Comparison of ENCODE assay signal across 8 mouse cellular contexts in the genomic region with DNA sequence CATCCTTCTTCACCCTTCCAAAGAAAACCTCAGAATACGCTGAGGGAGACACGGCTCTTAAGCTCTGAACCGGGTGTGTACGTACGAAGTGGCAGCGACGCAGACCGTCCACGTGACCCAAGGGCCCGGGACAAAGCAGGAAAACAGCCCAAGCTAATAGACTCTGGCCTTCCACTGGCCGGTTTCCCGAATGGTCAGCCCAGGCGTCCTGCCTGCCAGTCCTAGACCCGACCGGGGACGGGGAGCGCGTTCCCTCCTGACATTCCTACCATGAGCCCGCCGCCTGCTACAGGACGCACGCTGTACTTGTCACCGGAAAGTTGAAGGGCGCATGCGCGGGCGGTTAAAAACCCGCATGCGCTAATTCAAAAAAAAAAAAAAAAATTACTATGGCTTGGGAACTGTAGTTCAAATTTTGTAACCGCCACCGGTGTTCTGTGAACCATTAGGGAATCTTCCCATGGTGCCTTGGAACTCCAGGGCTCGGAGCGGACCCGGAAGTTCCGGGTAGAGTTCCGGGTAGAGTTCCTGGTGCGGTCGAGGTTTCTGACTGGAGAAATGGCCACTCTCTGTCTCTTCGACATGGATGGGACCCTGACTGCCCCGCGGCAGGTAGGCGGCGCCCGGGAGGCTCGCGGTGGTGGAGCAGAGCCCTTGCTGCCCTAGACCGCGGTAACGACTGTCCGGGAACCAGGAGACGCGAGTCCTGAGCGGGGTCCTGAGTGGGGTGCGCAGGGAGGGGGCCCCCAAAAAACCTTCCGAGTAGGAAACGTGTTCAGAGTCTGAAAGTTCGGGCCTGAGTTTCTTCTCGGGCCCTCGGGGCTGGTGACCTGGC. TPM values are rescaled to one million over a fixed set of nuclear protein-coding genes. Genes with fewer than 3 reads are reported as not detected.
DNase-seq lines count a peak whose midpoint lies in the region; ATAC-seq and TF ChIP-seq lines count a peak whose summit lies in the region.

Gene Pmm2 (plus strand): TSS at position 458 of the 835 bp plus-strand sequence.
Gene Tmem186 (minus strand): TSS at position 496 of the 835 bp plus-strand sequence.

- ATAC-seq in G1E (ENCODE audit: extremely low read depth, insufficient number of reproducible peaks, low FRiP score, poor library complexity, severe bottlenecking), result peak; percentile 74
- peak; percentile 96 for ATAC-seq in forebrain, embryonic 16.5 days
- ATAC-seq in lung, embryonic 14.5 days (ENCODE audit: insufficient read depth), result peak; percentile 94

- H3K9me3 ChIP-seq in G1E (replicated peaks), result no peaks in the 10 kb centered on the region
- no peaks in the 10 kb centered on the region for H3K9me3 ChIP-seq in forebrain, embryonic 16.5 days (ENCODE audit: control insufficient read depth, low read length)
- no peaks in the 10 kb centered on the region for H3K9me3 ChIP-seq in lung, embryonic 14.5 days (ENCODE audit: low read depth, low read length)

- peak; percentile 54; the same call in 1 of the 2 replicates for TF ChIP-seq POLR2A in olfactory bulb, adult 2 months (IDR thresholded peaks at IDR 0.05; ENCODE audit: insufficient read depth, low read depth, low read length)
- peak; percentile 41 for TF ChIP-seq POLR2A in thymus, adult 2 months (IDR thresholded peaks at IDR 0.05; ENCODE audit: control insufficient read depth, extremely low read depth, insufficient read depth, low read length, poor library complexity)

- H3K36me3 ChIP-seq in G1E (replicated peaks), result peaks cover 74% of the 10 kb centered on the region
- peaks cover 2% of the 10 kb centered on the region; the same call in 1 of the 2 replicates for H3K36me3 ChIP-seq in forebrain, embryonic 16.5 days (ENCODE audit: control insufficient read depth, insufficient read depth)
- H3K36me3 ChIP-seq in lung, embryonic 14.5 days (ENCODE audit: insufficient read depth), result peaks cover 32% of the 10 kb centered on the region
- H3K36me3 ChIP-seq in thymus, adult 2 months (ENCODE audit: control insufficient read depth, insufficient read depth, low read length), result no peaks in the 10 kb centered on the region; the same call in 1 of the 2 replicates

- peak within 1 kb of the TSS; percentile 82 for H3K27ac ChIP-seq in forebrain, embryonic 16.5 days (ENCODE audit: low read length)
- H3K27ac ChIP-seq in layer of hippocampus, adult 2 months, result peak within 1 kb of the TSS; percentile 92
- peak within 1 kb of the TSS; percentile 90 for H3K27ac ChIP-seq in lung, embryonic 14.5 days (ENCODE audit: low read depth)
- H3K27ac ChIP-seq in olfactory bulb, adult 2 months (ENCODE audit: insufficient read depth, low read depth, low read length), result peak within 1 kb of the TSS; percentile 48
- H3K27ac ChIP-seq in thymus, adult 2 months (ENCODE audit: control insufficient read depth, insufficient read depth, low read length), result peak within 1 kb of the TSS; percentile 64

- H3K27me3 ChIP-seq in G1E (ENCODE audit: insufficient read depth, low read length), result no peaks in the 10 kb centered on the region
- H3K27me3 ChIP-seq in forebrain, embryonic 16.5 days (replicated peaks; ENCODE audit: control insufficient read depth, insufficient read depth, low read length), result no peaks in the 10 kb centered on the region
- H3K27me3 ChIP-seq in lung, embryonic 14.5 days (ENCODE audit: insufficient read depth, low read length), result no peaks in the 10 kb centered on the region
- H3K27me3 ChIP-seq in thymus, adult 2 months (ENCODE audit: control insufficient read depth, insufficient read depth, low read length), result no peaks in the 10 kb centered on the region

- WGBS in forebrain, embryonic 16.5 days, result under 1% methylated on average over 59 of the region's 59 CpGs
- WGBS in lung, embryonic 14.5 days, result under 1% methylated on average over 59 of the region's 59 CpGs
- WGBS in olfactory bulb, adult 2 months, result under 1% methylated on average over 59 of the region's 59 CpGs
- under 1% methylated on average over 59 of the region's 59 CpGs for WGBS in thymus, adult 2 months

- no peak for TF ChIP-seq CTCF in G1E (IDR thresholded peaks at IDR 0.05; ENCODE audit: low read depth, low read length)
- peak; percentile 48 for TF ChIP-seq CTCF in layer of hippocampus, adult 2 months (conservative IDR thresholded peaks at IDR 0.05)
- TF ChIP-seq CTCF in lung, embryonic 14.5 days (IDR thresholded peaks at IDR 0.05; ENCODE audit: low read depth), result peak; percentile 51
- no peak for TF ChIP-seq CTCF in olfactory bulb, adult 2 months (IDR thresholded peaks at IDR 0.05; ENCODE audit: insufficient read depth, low read depth, low read length)
- no peak for TF ChIP-seq CTCF in thymus, adult 2 months (IDR thresholded peaks at IDR 0.05; ENCODE audit: borderline replicate concordance, control insufficient read depth, extremely low read depth, insufficient read depth, low read length, poor library complexity)

- DNase-seq in G1E (ENCODE audit: low spot score), result peak; percentile 84
- DNase-seq in cerebellum, adult 18-20 months, result peak; percentile 86 to 89
- DNase-seq in heart, postnatal 36 days, result peak; percentile 82 to 87
- peak; percentile 79 to 90 for DNase-seq in layer of hippocampus, adult 2 months (ENCODE audit: low spot score in 2 of 2)
- DNase-seq in lung, embryonic 14.5 days, result peak; percentile 95
- peak; percentile 73 for DNase-seq in thymus, adult 2 months

- H3K4me3 ChIP-seq in G1E (ENCODE audit: low read depth, low read length), result peak within 1 kb of the TSS; percentile 86
- H3K4me3 ChIP-seq in forebrain, embryonic 16.5 days (replicated peaks; ENCODE audit: low read length), result peak within 1 kb of the TSS; percentile 96
- peak within 1 kb of the TSS; percentile 96 for H3K4me3 ChIP-seq in layer of hippocampus, adult 2 months
- peak within 1 kb of the TSS; percentile 84 for H3K4me3 ChIP-seq in lung, embryonic 14.5 days (ENCODE audit: low read depth, low read length)
- H3K4me3 ChIP-seq in olfactory bulb, adult 2 months (ENCODE audit: insufficient read depth, low read depth, low read length), result peak within 1 kb of the TSS; percentile 78
- peak within 1 kb of the TSS; percentile 97 for H3K4me3 ChIP-seq in thymus, adult 2 months (ENCODE audit: control insufficient read depth, insufficient read depth, low read length)

- peak within 1 kb of the TSS; percentile 78 for H3K9ac ChIP-seq in forebrain, embryonic 16.5 days (replicated peaks; ENCODE audit: low read depth, low read length)
- H3K9ac ChIP-seq in lung, embryonic 14.5 days, result peak within 1 kb of the TSS; percentile 66

- intact Hi-C loops in heart, postnatal 36 days (cut with DNase I), result loop anchor here (5.0 to 10.0 kb wide), 2 partner anchors 143 to 190 kb away; no protein-coding TSS in a partner anchor

- peak within 1 kb of the TSS; percentile 64 for H3K4me2 ChIP-seq in forebrain, embryonic 16.5 days (ENCODE audit: low read length)
- H3K4me2 ChIP-seq in lung, embryonic 14.5 days, result peak within 1 kb of the TSS; percentile 79

- H3K4me1 ChIP-seq in G1E (ENCODE audit: insufficient read depth, low read depth, low read length), result peaks cover 57% of the 10 kb centered on the region
- H3K4me1 ChIP-seq in forebrain, embryonic 16.5 days (replicated peaks; ENCODE audit: control insufficient read depth, insufficient read depth, low read length), result peaks cover 25% of the 10 kb centered on the region
- H3K4me1 ChIP-seq in lung, embryonic 14.5 days (ENCODE audit: insufficient read depth), result peaks cover 13% of the 10 kb centered on the region; the same call in 1 of the 2 replicates
- peaks cover 10% of the 10 kb centered on the region; the same call in 1 of the 2 replicates for H3K4me1 ChIP-seq in olfactory bulb, adult 2 months (ENCODE audit: control insufficient read depth, insufficient read depth, low read length)
- peaks cover 22% of the 10 kb centered on the region for H3K4me1 ChIP-seq in thymus, adult 2 months (replicated peaks; ENCODE audit: control insufficient read depth, insufficient read depth, low read length)

RNA-seq across cellular contexts. Expression of gene Pmm2, which starts in this region (rescaled TPM):
- total RNA-seq in G1E (2014; fragmentation: Nextera tagmentation) (57.3 and 74.3 TPM in 2 replicates), G1E (2017) (122 and 127 TPM in 2 replicates)
- polyA plus RNA-seq in G1E (2012), result 12.1 and 28.2 TPM in 2 replicates
- 48.1 and 53.4 TPM in 2 replicates for polyA plus RNA-seq in forebrain, embryonic 16.5 days (2015; fragmentation: Nextera tagmentation; extraction: Ambion mirVana)
- total RNA-seq in heart, postnatal 36 days (2021), result 10 to 100 TPM; 33.5 to 36.0 TPM
- 10 to 100 TPM; 34.9 to 35.9 TPM for total RNA-seq in layer of hippocampus, adult 2 months (2021)
- polyA plus RNA-seq in lung, embryonic 14.5 days (2014; fragmentation: Nextera tagmentation; extraction: Ambion mirVana), result 51.7 and 52.0 TPM in 2 replicates
- not detected in 2 replicates for polyA plus RNA-seq in olfactory bulb, adult 2 months (2012; ENCODE audit: insufficient read depth, insufficient read length, low replicate concordance, missing spikeins)
- polyA plus RNA-seq in thymus, adult 2 months (2012; rRNA removed), result 110 and 116 TPM in 2 replicates

RNA-seq across cellular contexts. Expression of gene Tmem186, which starts in this region (rescaled TPM):
- 13.6 and 21.2 TPM in 2 replicates for total RNA-seq in G1E (2014; fragmentation: Nextera tagmentation)
- total RNA-seq in G1E (2017), result 28.9 and 31.0 TPM in 2 replicates
- 9.7 and 11.4 TPM in 2 replicates for polyA plus RNA-seq in G1E (2012)
- 26.8 and 27.8 TPM in 2 replicates for polyA plus RNA-seq in forebrain, embryonic 16.5 days (2015; fragmentation: Nextera tagmentation; extraction: Ambion mirVana)
- total RNA-seq in heart, postnatal 36 days (2021), result 10 to 100 TPM; 16.7 to 16.8 TPM
- total RNA-seq in layer of hippocampus, adult 2 months (2021), result 10 to 100 TPM; 12.4 to 13.4 TPM
- polyA plus RNA-seq in lung, embryonic 14.5 days (2014; fragmentation: Nextera tagmentation; extraction: Ambion mirVana), result 11.7 and 12.3 TPM in 2 replicates
- polyA plus RNA-seq in olfactory bulb, adult 2 months (2012; ENCODE audit: insufficient read depth, insufficient read length, low replicate concordance, missing spikeins), result not detected in 2 replicates
- polyA plus RNA-seq in thymus, adult 2 months (2012; rRNA removed), result 18.5 and 20.8 TPM in 2 replicates

Comparison
In these comparisons a context has a peak if more than half of its experiments do, and no peak if none do; other contexts are left out.
1. Peak in every context shown above with its lines: DNase-seq, ATAC-seq, H3K4me3 ChIP-seq and H3K27ac ChIP-seq.
2. CTCF ChIP-seq: peak in layer of hippocampus, adult 2 months (single experiment) and lung, embryonic 14.5 days (single experiment); none in G1E (single experiment), olfactory bulb, adult 2 months (single experiment) and thymus, adult 2 months (single experiment).